Mouse (Mus musculus) testis, adult 2 months (tissue): Measurements from ENCODE around the gene Ints3.

Experiments
- CTCF ChIP-seq: fragments of 200-500 bp; IDR thresholded peaks from 2 replicates; pipeline ENCODE4 v1.5.1; 2012; ENCODE audit warnings: low read depth, mild to moderate bottlenecking, inconsistent platforms, low read length, moderate library complexity; ENCODE audit not compliant: control insufficient read depth, insufficient read depth, insufficient replicate concordance
- POLR2A ChIP-seq: fragments of 200-500 bp; IDR thresholded peaks from 2 replicates; pipeline ENCODE4 v1.6.1; 2012; ENCODE audit warnings: low read depth, mild to moderate bottlenecking, inconsistent platforms, low read length, moderate library complexity; ENCODE audit not compliant: control insufficient read depth

DNA sequence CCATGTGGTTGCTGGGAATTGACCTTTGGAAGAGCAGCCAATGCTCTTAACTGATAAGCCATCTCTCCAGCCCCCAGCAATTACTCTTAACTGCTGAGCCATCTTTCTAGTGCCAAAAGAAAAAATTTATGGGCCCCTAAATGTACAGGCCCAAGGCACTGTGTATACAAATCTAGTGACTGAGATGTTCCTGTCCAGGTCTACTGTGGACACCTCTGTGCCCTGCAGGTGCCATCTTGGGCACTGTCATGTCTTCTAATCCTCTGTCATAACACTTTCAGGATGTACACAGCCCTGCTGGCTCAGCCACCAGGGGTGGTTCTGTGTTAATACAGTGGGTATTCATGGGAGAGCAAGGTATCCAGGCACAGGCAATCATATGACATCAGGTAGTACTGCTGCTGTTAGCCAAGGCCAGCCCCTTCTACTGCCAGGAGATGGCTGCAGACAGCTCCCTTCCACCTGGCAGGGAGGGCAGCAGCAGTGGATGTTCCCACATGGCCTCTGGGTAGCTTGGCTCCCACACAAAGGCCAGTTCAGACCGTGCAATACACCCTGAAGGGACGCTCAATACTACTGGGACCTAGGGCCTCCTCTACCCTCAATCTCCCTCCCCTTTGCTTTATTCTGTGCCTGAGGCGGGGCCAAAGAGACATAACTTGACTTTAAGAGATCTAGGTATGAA, 57.7 kb downstream of the Ints3 start:
- no peak for TF ChIP-seq CTCF
- no peak for TF ChIP-seq POLR2A
